Mouse (Mus musculus) limb, embryonic 13.5 days (tissue): ENCODE data around the gene Ngef. TPM values are rescaled to one million over a fixed set of nuclear protein-coding genes. Genes with fewer than 3 reads are reported as not detected.
"Not testable (repeated sequence)": the region's sequence is repeated elsewhere in the genome, so short reads cannot be mapped to it uniquely, and the experiment has no call there.

ENCODE experiments used
- ATAC-seq: fragments of 200-750 bp; cut with Nextera tagmentation; 2 replicates; pipeline ENCODE4 v1.8.0; 2017; ENCODE audit warnings: low read depth, moderate number of reproducible peaks, moderate TSS enrichment; ENCODE audit not compliant: low FRiP score
- H3K27ac ChIP-seq: fragments of 300-500 bp; sonication (generic); 2 replicates; pipeline ENCODE4 v1.5.1; 2015; ENCODE audit warnings: inconsistent platforms, mild to moderate bottlenecking, moderate library complexity
- H3K27me3 ChIP-seq: fragments of 300-500 bp; sonication (generic); 2 replicates; pipeline ENCODE4 v1.6.1; 2015; ENCODE audit warnings: mild to moderate bottlenecking, inconsistent platforms
- H3K36me3 ChIP-seq: fragments of 300-500 bp; sonication (generic); 2 replicates; pipeline ENCODE4 v1.6.1; 2015; ENCODE audit warnings: inconsistent platforms, mild to moderate bottlenecking, moderate library complexity
- H3K4me1 ChIP-seq: fragments of 300-500 bp; sonication (generic); 2 replicates; pipeline ENCODE4 v1.6.1; 2015; ENCODE audit warnings: inconsistent platforms
- H3K4me2 ChIP-seq: fragments of 300-500 bp; sonication (generic); replicated peaks from 2 replicates; pipeline ENCODE4 v1.6.1; 2015; ENCODE audit warnings: inconsistent platforms, mild to moderate bottlenecking, moderate library complexity
- H3K4me3 ChIP-seq: fragments of 300-500 bp; sonication (generic); 2 replicates; pipeline ENCODE4 v1.5.1; 2015; ENCODE audit warnings: moderate library complexity, mild to moderate bottlenecking, inconsistent platforms
- H3K9ac ChIP-seq: fragments of 300-500 bp; sonication (generic); 2 replicates; pipeline ENCODE4 v1.6.1; 2015; ENCODE audit warnings: mild to moderate bottlenecking, inconsistent platforms
- H3K9me3 ChIP-seq: fragments of 300-500 bp; sonication (generic); 2 replicates; pipeline ENCODE4 v1.6.1; 2016; ENCODE audit warnings: inconsistent platforms
- WGBS: fragments of 180-500 bp; shearing (Covaris S2); methylation state at CpG from one replicate; pipeline ENCODE4 v1.1.7; 2015; 5-methylcytosine and 5-hydroxymethylcytosine counted together
- polyA plus RNA-seq: library from polyadenylated mRNA; unstranded; fragments of >200 nt; fragmentation: Nextera tagmentation; extraction: Ambion mirVana; gene quantifications from 2 replicates; pipeline ENCODE4 v1.2.1, GENCODE M21; 2015

Gene Ngef
- polyA plus RNA-seq, 1 experiment from 2014 or later, result 1.2 TPM

- Histone ChIP-seq H3K36me3 (no peaks in the 10 kb centered on the region), H3K4me3 (no peak overlapping the region), H3K9ac (no peak overlapping the region), H3K4me2 (peak overlapping the region; percentile 14; the same call in 1 of the 2 replicates), H3K4me1 (0 out of 2 replicates have a peak, but pooled peaks cover 4% of the 10 kb centered on the region), H3K9me3 (no peaks in the 10 kb centered on the region), H3K27me3 (0 out of 2 replicates have a peak, but pooled peaks cover 9% of the 10 kb centered on the region), H3K27ac (no peak overlapping the region)
- ATAC-seq, result no peak
- WGBS, result 59% methylated on average over 9 of the region's 9 CpGs
These were observed 106.2 kb downstream of the Ngef start for GRCm38 (mm10) chr1:87467469-87467868.

GRCm38 (mm10) chr1:87459856-87460255, 113.8 kb downstream of the Ngef start:
- WGBS, result 89% methylated on average over 7 of the region's 7 CpGs
- H3K27me3 ChIP-seq, result not testable (repeated sequence)

GRCm38 (mm10) chr1:87458045-87458444, 115.6 kb downstream of the Ngef start:
- Histone ChIP-seq H3K9ac (no peak overlapping the region), H3K27ac (no peak overlapping the region), H3K4me2 (no peak overlapping the region), H3K4me3 (no peak overlapping the region), H3K4me1 (no peaks in the 10 kb centered on the region), H3K9me3 (0 out of 2 replicates have a peak, but pooled peaks cover 4% of the 10 kb centered on the region), H3K27me3 (no peaks in the 10 kb centered on the region), H3K36me3 (no peaks in the 10 kb centered on the region)
- 85% methylated on average over 4 of the region's 4 CpGs for WGBS
- no peak for ATAC-seq

More at GRCm38 (mm10) chr1:87459856-87460255, 113.8 kb downstream of the Ngef start:
- not testable (repeated sequence) for H3K9ac ChIP-seq, H3K4me1 ChIP-seq, H3K9me3 ChIP-seq, H3K36me3 ChIP-seq, ATAC-seq, H3K27ac ChIP-seq, H3K4me2 ChIP-seq, H3K4me3 ChIP-seq

GRCm38 (mm10) chr1:87456425-87456824, 117.2 kb downstream of the Ngef start:
- WGBS, result 94% methylated on average over 1 of the region's 1 CpGs
- H3K27me3 ChIP-seq, result no peaks in the 10 kb centered on the region
- H3K27ac ChIP-seq, result no peak overlapping the region
- H3K4me3 ChIP-seq, result no peak overlapping the region
- no peak for ATAC-seq
- H3K9me3 ChIP-seq, result 0 out of 2 replicates have a peak, but pooled peaks cover 4% of the 10 kb centered on the region
- no peak overlapping the region for H3K9ac ChIP-seq
- H3K4me1 ChIP-seq, result no peaks in the 10 kb centered on the region
- no peaks in the 10 kb centered on the region for H3K36me3 ChIP-seq
- H3K4me2 ChIP-seq, result no peak overlapping the region

GRCm38 (mm10) chr1:87449432-87449831, 124.2 kb downstream of the Ngef start:
- Histone ChIP-seq H3K27ac (no peak overlapping the region), H3K4me1 (no peaks in the 10 kb centered on the region), H3K4me3 (no peak overlapping the region), H3K4me2 (no peak overlapping the region), H3K9me3 (no peaks in the 10 kb centered on the region), H3K9ac (no peak overlapping the region), H3K27me3 (no peaks in the 10 kb centered on the region), H3K36me3 (peaks cover 53% of the 10 kb centered on the region)
- no peak for ATAC-seq
- 89% methylated on average over 4 of the region's 4 CpGs for WGBS

GRCm38 (mm10) chr1:87447183-87448104, 126.2 kb downstream of the Ngef start:
- Histone ChIP-seq H3K4me1 (no peaks in the 10 kb centered on the region), H3K4me3 (no peak overlapping the region), H3K9ac (no peak overlapping the region), H3K4me2 (no peak overlapping the region), H3K27ac (no peak overlapping the region), H3K27me3 (no peaks in the 10 kb centered on the region), H3K9me3 (no peaks in the 10 kb centered on the region), H3K36me3 (peaks cover 71% of the 10 kb centered on the region)
- WGBS, result 32% methylated on average over 5 of the region's 5 CpGs
- no peak for ATAC-seq

GRCm38 (mm10) chr1:87436583-87436982, 137.1 kb downstream of the Ngef start:
- Histone ChIP-seq H3K27ac (no peak overlapping the region), H3K36me3 (peaks cover 74% of the 10 kb centered on the region), H3K27me3 (no peaks in the 10 kb centered on the region), H3K9ac (no peak overlapping the region), H3K4me3 (no peak overlapping the region), H3K4me2 (no peak overlapping the region), H3K9me3 (no peaks in the 10 kb centered on the region), H3K4me1 (no peaks in the 10 kb centered on the region)
- ATAC-seq, result no peak
- WGBS, result 87% methylated on average over 6 of the region's 6 CpGs

DNA sequence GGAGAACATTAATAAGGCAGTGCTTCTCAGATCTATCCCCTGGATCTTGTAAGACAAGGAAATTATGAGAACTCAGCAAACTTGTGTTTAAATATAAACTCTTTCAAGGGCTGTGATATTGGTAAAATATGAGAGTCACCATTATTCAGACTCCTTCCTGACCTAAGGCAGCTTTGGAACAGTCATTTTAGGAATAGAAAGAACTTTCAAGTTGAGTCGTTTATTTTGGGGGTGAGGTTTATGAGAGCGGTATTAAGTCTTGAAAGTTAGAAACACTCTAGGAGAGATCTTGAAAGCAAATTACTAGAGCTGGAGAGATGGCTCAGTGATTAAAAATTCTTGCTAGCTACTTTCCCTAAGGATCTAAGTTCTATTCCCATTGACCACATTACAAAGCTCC, 138.5 kb downstream of the Ngef start:
- no peak for ATAC-seq
- Histone ChIP-seq H3K4me2 (no peak overlapping the region), H3K27ac (no peak overlapping the region), H3K9me3 (no peaks in the 10 kb centered on the region), H3K4me1 (no peaks in the 10 kb centered on the region), H3K4me3 (no peak overlapping the region), H3K9ac (no peak overlapping the region), H3K36me3 (peaks cover 74% of the 10 kb centered on the region), H3K27me3 (no peaks in the 10 kb centered on the region)
- WGBS, result 92% methylated on average over 2 of the region's 2 CpGs

Other genes starting within 250 kb of the Ngef start
- gene Gigyf2, start 246.9 kb downstream of the Ngef start, polyA plus RNA-seq, result 62.7 and 65.3 TPM in 2 replicates
- gene Kcnj13, start 179.1 kb downstream of the Ngef start, polyA plus RNA-seq, result 0.84 and 1.0 TPM in 2 replicates
- 21.9 and 32.2 TPM in 2 replicates for gene Snorc, start 103.6 kb downstream of the Ngef start, polyA plus RNA-seq
- not detected in 2 replicates for gene Neu2, start 64.0 kb downstream of the Ngef start, polyA plus RNA-seq
- 4.7 and 5.6 TPM in 2 replicates for gene Inpp5d, start 46.4 kb upstream of the Ngef start, polyA plus RNA-seq
- gene Atg16l1, start 182.0 kb upstream of the Ngef start, polyA plus RNA-seq, result 34.8 and 36.3 TPM in 2 replicates
- 3.2 and 3.7 TPM in 2 replicates for gene Sag, start 229.8 kb upstream of the Ngef start, polyA plus RNA-seq